Mouse (Mus musculus) MEL (cell line): ENCODE measurements at regions not wholly inside any gene's neighbourhood (a gene's known extent, or its start where the extent isn't known, plus 50 kb on each side); places are given as distances from the start of the nearest gene placed in this dataset.

ENCODE experiments used
- CTCF ChIP-seq, 3 experiments: IDR thresholded peaks in 2 of 3; conservative IDR thresholded peaks in 1 of 3; 2 replicates each; pipeline ENCODE4 v1.5.1; 2011 to 2012; ENCODE audit warnings: low read length in 3 of 3, low read depth in 2 of 3, mild to moderate bottlenecking in 2 of 3, improper control_type of control experiment in 1 of 3, inconsistent platforms in 1 of 3, mixed read lengths in 1 of 3, moderate library complexity in 1 of 3; ENCODE audit not compliant: control insufficient read depth in 1 of 3, insufficient read depth in 1 of 3, poor library complexity in 1 of 3, severe bottlenecking in 1 of 3
- GATA1 ChIP-seq: IDR thresholded peaks from 2 replicates; pipeline ENCODE4 v1.6.1; 2011; ENCODE audit warnings: low read depth, low read length, improper control_type of control experiment
- MAFK ChIP-seq: IDR thresholded peaks from 2 replicates; pipeline ENCODE4 v1.6.1; 2011; ENCODE audit warnings: low read depth, mild to moderate bottlenecking, low read length, improper control_type of control experiment, borderline replicate concordance
- MYB ChIP-seq: IDR thresholded peaks from 2 replicates; pipeline ENCODE4 v1.6.1; 2011; ENCODE audit warnings: mild to moderate bottlenecking, low read depth, low read length, improper control_type of control experiment
- NELFE ChIP-seq: IDR thresholded peaks from 2 replicates; pipeline ENCODE4 v1.6.1; 2011; ENCODE audit warnings: low read depth, low read length, improper control_type of control experiment
- POLR2A ChIP-seq, 2 experiments: IDR thresholded peaks; 2 replicates each; pipeline ENCODE4 v1.6.1; 2011 to 2012; ENCODE audit warnings: low read length in 2 of 2, mild to moderate bottlenecking in 2 of 2, control low read depth in 1 of 2, improper control_type of control experiment in 1 of 2, low read depth in 1 of 2, moderate library complexity in 1 of 2; ENCODE audit not compliant: control insufficient read depth in 1 of 2, insufficient read depth in 1 of 2, poor library complexity in 1 of 2
- ZMIZ1 ChIP-seq: IDR thresholded peaks from 2 replicates; pipeline ENCODE4 v1.6.1; 2012; ENCODE audit warnings: low read depth, mild to moderate bottlenecking, inconsistent platforms, low read length, improper control_type of control experiment, moderate library complexity

- TF ChIP-seq CTCF (IDR thresholded peaks at IDR 0.05 in 2 of 3, conservative IDR thresholded peaks at IDR 0.05 in 1 of 3; ENCODE audit: control insufficient read depth in 1 of 3, insufficient read depth in 1 of 3, low read depth in 2 of 3, low read length in 3 of 3, poor library complexity in 1 of 3, severe bottlenecking in 1 of 3) (no peak), NELFE (no peak), POLR2A (IDR thresholded peaks at IDR 0.05; ENCODE audit: control insufficient read depth in 1 of 2, insufficient read depth in 1 of 2, low read depth in 1 of 2, low read length in 2 of 2, poor library complexity in 1 of 2) (no peak), MAFK (no peak), ZMIZ1 (no peak), GATA1 (no peak), MYB (no peak)
These were observed 92.7 kb downstream of the Zfp36l2 start for GRCm38 (mm10) chr17:84095089-84095488.
